Mouse (Mus musculus) myocyte (in vitro differentiated cells): ENCODE measurements around the gene Tspan9. TPM values are rescaled to one million over a fixed set of nuclear protein-coding genes. Genes with fewer than 3 reads are reported as not detected.

ENCODE experiments used
- H3K27me3 ChIP-seq: one replicate; pipeline ENCODE4 v1.6.1; 2011; ENCODE audit not compliant: control insufficient read depth, insufficient read depth, insufficient read length
- H3K36me3 ChIP-seq: one replicate; pipeline ENCODE4 v1.6.1; 2011; ENCODE audit not compliant: control insufficient read depth, insufficient read depth
- H3K4me2 ChIP-seq: one replicate; pipeline ENCODE4 v1.6.1; 2011; ENCODE audit warnings: low read depth, control low read depth
- H3K4me3 ChIP-seq: one replicate; pipeline ENCODE4 v1.5.1; 2011; ENCODE audit warnings: mild to moderate bottlenecking, control low read depth, moderate library complexity
- H3K79me2 ChIP-seq: one replicate; pipeline ENCODE4 v1.6.1; 2011; ENCODE audit not compliant: control insufficient read depth, insufficient read depth
- H3ac ChIP-seq: one replicate; pipeline ENCODE4 v1.6.1; 2011; ENCODE audit not compliant: control insufficient read depth, insufficient read length
- CEBPB ChIP-seq: IDR thresholded peaks from 2 replicates; pipeline ENCODE4 v1.6.1; 2011; ENCODE audit warnings: mild to moderate bottlenecking, moderate library complexity; ENCODE audit not compliant: poor library complexity, insufficient read depth, severe bottlenecking
- E2F4 ChIP-seq: IDR thresholded peaks from one replicate; pipeline ENCODE4 v1.6.1; 2011; ENCODE audit warnings: mild to moderate bottlenecking, control low read depth, moderate library complexity; ENCODE audit not compliant: insufficient read depth
- MAX ChIP-seq: IDR thresholded peaks from one replicate; pipeline ENCODE4 v1.6.1; 2011; ENCODE audit warnings: low read depth, mild to moderate bottlenecking, control low read depth
- MYOD1 ChIP-seq, 3 experiments: IDR thresholded peaks; one replicate each; pipeline ENCODE4 v1.6.1; 2011; ENCODE audit warnings: control low read depth in 2 of 3, low read depth in 2 of 3, mild to moderate bottlenecking in 2 of 3, moderate library complexity in 1 of 3; ENCODE audit not compliant: insufficient read length in 2 of 3, control insufficient read depth in 1 of 3
- MYOG ChIP-seq, 3 experiments: IDR thresholded peaks; one replicate each; pipeline ENCODE4 v1.6.1; 2011; ENCODE audit warnings: control low read depth in 2 of 3, low read depth in 2 of 3, mild to moderate bottlenecking in 2 of 3; ENCODE audit not compliant: insufficient read length in 2 of 3, control insufficient read depth in 1 of 3, insufficient read depth in 1 of 3
- POLR2A ChIP-seq: IDR thresholded peaks from one replicate; pipeline ENCODE4 v1.6.1; 2011; ENCODE audit warnings: low read depth, mild to moderate bottlenecking, control low read depth, moderate library complexity; ENCODE audit not compliant: insufficient read length
- POLR2AphosphoS2 ChIP-seq: IDR thresholded peaks from one replicate; pipeline ENCODE4 v1.6.1; 2011; ENCODE audit warnings: low read depth, control low read depth; ENCODE audit not compliant: insufficient read length
- REST ChIP-seq: IDR thresholded peaks from one replicate; pipeline ENCODE4 v1.6.1; 2011; ENCODE audit warnings: mild to moderate bottlenecking, control low read depth, moderate library complexity; ENCODE audit not compliant: insufficient read depth, insufficient read length
- SRF ChIP-seq: IDR thresholded peaks from one replicate; pipeline ENCODE4 v1.6.1; 2011; ENCODE audit warnings: low read depth; ENCODE audit not compliant: control insufficient read depth, insufficient read length
- TCF12 ChIP-seq: IDR thresholded peaks from one replicate; pipeline ENCODE4 v1.6.1; 2011; ENCODE audit warnings: mild to moderate bottlenecking, control low read depth; ENCODE audit not compliant: poor library complexity, insufficient read depth, severe bottlenecking
- TCF3 ChIP-seq: IDR thresholded peaks from one replicate; pipeline ENCODE4 v1.6.1; 2011; ENCODE audit warnings: low read depth, control low read depth; ENCODE audit not compliant: insufficient read length
- USF1 ChIP-seq: IDR thresholded peaks from one replicate; pipeline ENCODE4 v1.6.1; 2011; ENCODE audit warnings: low read depth, mild to moderate bottlenecking, control low read depth, moderate library complexity
- polyA plus RNA-seq: library from polyadenylated mRNA; unstranded; fragments of >200 nt; fragmentation: generic; extraction: Trizol; gene quantifications from one replicate; pipeline ENCODE4 v1.2.1, GENCODE M21; 2012; ENCODE audit warnings: missing spikeins

The Tspan9 gene
- polyA plus RNA-seq, 1 experiment, result 227 TPM

DNA sequence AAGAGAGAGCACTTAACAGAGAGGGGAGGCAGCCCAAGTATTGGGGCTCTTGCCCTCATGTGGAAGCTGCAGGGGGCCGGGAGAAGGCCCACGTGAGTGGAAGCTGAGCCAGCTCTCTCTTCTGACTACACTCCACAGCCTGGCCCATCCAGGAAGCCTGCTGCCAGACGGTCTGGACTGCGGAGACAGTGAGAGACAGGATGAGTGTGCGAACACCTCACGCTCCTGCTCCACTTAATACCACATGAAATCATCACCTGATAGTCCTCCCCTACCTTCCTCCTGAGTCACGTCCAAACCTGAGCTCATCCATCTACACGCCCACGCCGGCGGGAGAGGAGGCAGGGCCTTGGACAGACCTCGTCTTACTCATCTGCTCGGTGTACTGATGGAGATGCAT, 81.2 kb downstream of the Tspan9 start:
- H3ac ChIP-seq, result no peak overlapping the region
- no peak overlapping the region for H3K4me2 ChIP-seq
- H3K79me2 ChIP-seq, result no peaks in the 10 kb centered on the region
- no peaks in the 10 kb centered on the region for H3K36me3 ChIP-seq
- TF ChIP-seq SRF, result no peak
- TF ChIP-seq CEBPB, result no peak
- no peak for TF ChIP-seq POLR2AphosphoS2
- H3K27me3 ChIP-seq, result no peaks in the 10 kb centered on the region
- H3K4me3 ChIP-seq, result no peak overlapping the region

DNA sequence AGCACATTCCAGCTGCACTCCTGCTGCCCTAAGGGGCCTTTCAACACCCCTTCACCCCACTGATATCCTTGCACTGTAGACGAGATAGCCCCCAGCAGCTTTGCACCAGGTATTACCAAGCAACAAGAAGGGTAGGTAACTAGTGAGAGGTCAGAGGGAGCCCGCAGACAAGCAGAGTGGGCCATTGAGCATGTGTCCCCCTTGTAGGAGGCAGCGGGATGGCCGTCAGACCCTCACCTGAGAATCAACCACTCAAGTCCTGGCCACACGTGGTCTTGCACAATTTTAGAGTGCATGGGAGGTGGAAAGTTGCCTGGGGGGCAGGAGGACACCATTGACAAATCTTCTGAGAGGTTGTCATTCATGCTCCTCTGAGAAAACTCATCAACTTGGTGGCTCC, 82.1 kb downstream of the Tspan9 start:
- H3ac ChIP-seq, result no peak overlapping the region
- no peaks in the 10 kb centered on the region for H3K79me2 ChIP-seq
- H3K4me2 ChIP-seq, result no peak overlapping the region
- no peak overlapping the region for H3K4me3 ChIP-seq
- no peak for TF ChIP-seq SRF
- no peak for TF ChIP-seq POLR2A
- no peak for TF ChIP-seq USF1
- TF ChIP-seq TCF3, result no peak
- TF ChIP-seq MYOD1 (IDR thresholded peaks at IDR 0.05; ENCODE audit: control insufficient read depth in 1 of 3, insufficient read length in 2 of 3, low read depth in 2 of 3), result no peak
- TF ChIP-seq POLR2AphosphoS2, result no peak
- TF ChIP-seq TCF12, result no peak
- H3K27me3 ChIP-seq, result no peaks in the 10 kb centered on the region
- H3K36me3 ChIP-seq, result no peaks in the 10 kb centered on the region

GRCm38 (mm10) chr6:128058570-128058969, 84.8 kb downstream of the Tspan9 start:
- no peaks in the 10 kb centered on the region for H3K79me2 ChIP-seq
- H3K4me2 ChIP-seq, result no peak overlapping the region
- no peak overlapping the region for H3ac ChIP-seq
- no peak overlapping the region for H3K4me3 ChIP-seq
- no peaks in the 10 kb centered on the region for H3K27me3 ChIP-seq
- TF ChIP-seq POLR2A, result no peak
- TF ChIP-seq REST, result no peak
- TF ChIP-seq SRF, result no peak
- no peak for TF ChIP-seq USF1
- no peak for TF ChIP-seq CEBPB
- TF ChIP-seq POLR2AphosphoS2, result no peak
- TF ChIP-seq TCF3, result no peak
- TF ChIP-seq TCF12, result no peak
- TF ChIP-seq E2F4, result no peak
- no peak for TF ChIP-seq MYOD1 (IDR thresholded peaks at IDR 0.05; ENCODE audit: control insufficient read depth in 1 of 3, insufficient read length in 2 of 3, low read depth in 2 of 3)
- TF ChIP-seq MAX, result no peak
- no peak for TF ChIP-seq MYOG (IDR thresholded peaks at IDR 0.05; ENCODE audit: control insufficient read depth in 1 of 3, insufficient read depth in 1 of 3, insufficient read length in 2 of 3, low read depth in 2 of 3)
- H3K36me3 ChIP-seq, result no peaks in the 10 kb centered on the region

GRCm38 (mm10) chr6:128058157-128058556, 85.2 kb downstream of the Tspan9 start:
- H3K36me3 ChIP-seq, result no peaks in the 10 kb centered on the region
- H3K79me2 ChIP-seq, result no peaks in the 10 kb centered on the region
- H3K4me3 ChIP-seq, result no peak overlapping the region
- no peak overlapping the region for H3ac ChIP-seq
- H3K4me2 ChIP-seq, result no peak overlapping the region
- no peak for TF ChIP-seq TCF12
- TF ChIP-seq MYOG (IDR thresholded peaks at IDR 0.05; ENCODE audit: control insufficient read depth in 1 of 3, insufficient read depth in 1 of 3, insufficient read length in 2 of 3, low read depth in 2 of 3), result no peak
- no peak for TF ChIP-seq POLR2AphosphoS2
- TF ChIP-seq SRF, result no peak
- TF ChIP-seq TCF3, result no peak
- TF ChIP-seq MAX, result no peak
- TF ChIP-seq CEBPB, result no peak
- TF ChIP-seq E2F4, result no peak
- TF ChIP-seq USF1, result no peak
- no peak for TF ChIP-seq MYOD1 (IDR thresholded peaks at IDR 0.05; ENCODE audit: control insufficient read depth in 1 of 3, insufficient read length in 2 of 3, low read depth in 2 of 3)
- no peak for TF ChIP-seq REST
- TF ChIP-seq POLR2A, result no peak
- H3K27me3 ChIP-seq, result no peaks in the 10 kb centered on the region

- no peak overlapping the region for H3K4me3 ChIP-seq
- H3K36me3 ChIP-seq, result no peaks in the 10 kb centered on the region
- no peaks in the 10 kb centered on the region for H3K79me2 ChIP-seq
- no peak overlapping the region for H3K4me2 ChIP-seq
- H3ac ChIP-seq, result no peak overlapping the region
- TF ChIP-seq MYOG (IDR thresholded peaks at IDR 0.05; ENCODE audit: control insufficient read depth in 1 of 3, insufficient read depth in 1 of 3, insufficient read length in 2 of 3, low read depth in 2 of 3) (peak in 2 of 3 experiments; percentile 86 to 97), MYOD1 (IDR thresholded peaks at IDR 0.05; ENCODE audit: control insufficient read depth in 1 of 3, insufficient read length in 2 of 3, low read depth in 2 of 3) (peak in 2 of 3 experiments; percentile 94 to 99), CEBPB (no peak), TCF3 (peak; percentile 81), TCF12 (peak; percentile 65), POLR2A (no peak), SRF (no peak)
- H3K27me3 ChIP-seq, result no peaks in the 10 kb centered on the region
Measured at GRCm38 (mm10) chr6:128053000-128053732, 90.2 kb downstream of the Tspan9 start.
